Mouse (Mus musculus) myocyte (in vitro differentiated cells): ENCODE data around the gene Ngp. TPM values are rescaled to one million over a fixed set of nuclear protein-coding genes. Genes with fewer than 3 reads are reported as not detected.

Source experiments
- H3K27me3 ChIP-seq: one replicate; pipeline ENCODE4 v1.6.1; 2011; ENCODE audit not compliant: control insufficient read depth, insufficient read depth, insufficient read length
- H3K36me3 ChIP-seq: one replicate; pipeline ENCODE4 v1.6.1; 2011; ENCODE audit not compliant: control insufficient read depth, insufficient read depth
- H3K4me2 ChIP-seq: one replicate; pipeline ENCODE4 v1.6.1; 2011; ENCODE audit warnings: low read depth, control low read depth
- H3K4me3 ChIP-seq: one replicate; pipeline ENCODE4 v1.5.1; 2011; ENCODE audit warnings: mild to moderate bottlenecking, control low read depth, moderate library complexity
- H3K79me2 ChIP-seq: one replicate; pipeline ENCODE4 v1.6.1; 2011; ENCODE audit not compliant: control insufficient read depth, insufficient read depth
- H3ac ChIP-seq: one replicate; pipeline ENCODE4 v1.6.1; 2011; ENCODE audit not compliant: control insufficient read depth, insufficient read length
- CEBPB ChIP-seq: IDR thresholded peaks from 2 replicates; pipeline ENCODE4 v1.6.1; 2011; ENCODE audit warnings: mild to moderate bottlenecking, moderate library complexity; ENCODE audit not compliant: poor library complexity, insufficient read depth, severe bottlenecking
- E2F4 ChIP-seq: IDR thresholded peaks from one replicate; pipeline ENCODE4 v1.6.1; 2011; ENCODE audit warnings: mild to moderate bottlenecking, control low read depth, moderate library complexity; ENCODE audit not compliant: insufficient read depth
- MAX ChIP-seq: IDR thresholded peaks from one replicate; pipeline ENCODE4 v1.6.1; 2011; ENCODE audit warnings: low read depth, mild to moderate bottlenecking, control low read depth
- MYOD1 ChIP-seq, 3 experiments: IDR thresholded peaks; one replicate each; pipeline ENCODE4 v1.6.1; 2011; ENCODE audit warnings: control low read depth in 2 of 3, low read depth in 2 of 3, mild to moderate bottlenecking in 2 of 3, moderate library complexity in 1 of 3; ENCODE audit not compliant: insufficient read length in 2 of 3, control insufficient read depth in 1 of 3
- MYOG ChIP-seq, 3 experiments: IDR thresholded peaks; one replicate each; pipeline ENCODE4 v1.6.1; 2011; ENCODE audit warnings: control low read depth in 2 of 3, low read depth in 2 of 3, mild to moderate bottlenecking in 2 of 3; ENCODE audit not compliant: insufficient read length in 2 of 3, control insufficient read depth in 1 of 3, insufficient read depth in 1 of 3
- POLR2A ChIP-seq: IDR thresholded peaks from one replicate; pipeline ENCODE4 v1.6.1; 2011; ENCODE audit warnings: low read depth, mild to moderate bottlenecking, control low read depth, moderate library complexity; ENCODE audit not compliant: insufficient read length
- POLR2AphosphoS2 ChIP-seq: IDR thresholded peaks from one replicate; pipeline ENCODE4 v1.6.1; 2011; ENCODE audit warnings: low read depth, control low read depth; ENCODE audit not compliant: insufficient read length
- REST ChIP-seq: IDR thresholded peaks from one replicate; pipeline ENCODE4 v1.6.1; 2011; ENCODE audit warnings: mild to moderate bottlenecking, control low read depth, moderate library complexity; ENCODE audit not compliant: insufficient read depth, insufficient read length
- SRF ChIP-seq: IDR thresholded peaks from one replicate; pipeline ENCODE4 v1.6.1; 2011; ENCODE audit warnings: low read depth; ENCODE audit not compliant: control insufficient read depth, insufficient read length
- TCF12 ChIP-seq: IDR thresholded peaks from one replicate; pipeline ENCODE4 v1.6.1; 2011; ENCODE audit warnings: mild to moderate bottlenecking, control low read depth; ENCODE audit not compliant: poor library complexity, insufficient read depth, severe bottlenecking
- TCF3 ChIP-seq: IDR thresholded peaks from one replicate; pipeline ENCODE4 v1.6.1; 2011; ENCODE audit warnings: low read depth, control low read depth; ENCODE audit not compliant: insufficient read length
- USF1 ChIP-seq: IDR thresholded peaks from one replicate; pipeline ENCODE4 v1.6.1; 2011; ENCODE audit warnings: low read depth, mild to moderate bottlenecking, control low read depth, moderate library complexity
- polyA plus RNA-seq: library from polyadenylated mRNA; unstranded; fragments of >200 nt; fragmentation: generic; extraction: Trizol; gene quantifications from one replicate; pipeline ENCODE4 v1.2.1, GENCODE M21; 2012; ENCODE audit warnings: missing spikeins

The Ngp gene
- polyA plus RNA-seq, 1 experiment = not detected

DNA sequence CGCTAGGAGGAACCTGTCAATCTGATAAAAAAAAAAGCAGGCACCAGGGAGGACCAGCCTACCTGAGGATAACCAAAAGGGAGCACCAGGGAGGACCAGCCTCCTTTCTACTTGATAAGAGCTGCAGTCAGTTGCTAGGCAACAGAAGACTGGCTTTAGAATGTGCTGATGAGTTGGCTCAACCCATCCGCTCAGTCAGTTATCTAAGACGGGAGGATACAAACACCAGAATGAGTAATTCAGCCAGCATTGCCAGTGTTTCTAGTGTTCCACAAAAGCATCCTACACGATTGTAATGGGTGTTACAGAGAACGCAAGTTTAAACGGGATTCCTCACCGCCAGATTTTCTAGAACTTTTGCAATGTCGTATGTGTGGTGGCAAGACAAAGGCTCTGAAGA lies 11.7 kb downstream of the Ngp start:
- no peaks in the 10 kb centered on the region for H3K36me3 ChIP-seq
- H3K79me2 ChIP-seq = no peaks in the 10 kb centered on the region
- TF ChIP-seq CEBPB (no peak), REST (no peak), MAX (no peak), POLR2A (no peak)
- no peaks in the 10 kb centered on the region for H3K27me3 ChIP-seq
- H3K4me2 ChIP-seq = no peak overlapping the region
- H3ac ChIP-seq = no peak overlapping the region
- H3K4me3 ChIP-seq = no peak overlapping the region

DNA sequence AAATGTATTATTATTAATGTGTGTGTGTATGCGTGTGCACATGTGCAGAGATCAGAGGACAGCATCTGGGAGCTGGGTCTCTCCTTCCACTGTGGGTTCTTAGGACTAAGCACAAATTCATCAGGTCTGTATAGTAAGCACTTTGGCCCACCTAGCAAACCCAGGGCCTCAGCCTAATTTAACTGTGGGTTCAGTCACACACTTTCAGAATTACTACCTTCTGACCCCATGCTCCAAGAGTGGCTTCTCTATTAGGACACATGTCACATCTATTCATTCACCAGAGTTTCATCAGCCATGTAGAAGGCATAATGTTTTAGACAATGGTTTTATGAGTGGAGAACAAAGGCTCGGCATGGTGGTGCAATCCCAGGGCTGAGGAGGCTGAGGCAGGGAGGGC lies 13.5 kb downstream of the Ngp start:
- no peaks in the 10 kb centered on the region for H3K27me3 ChIP-seq
- H3K79me2 ChIP-seq = no peaks in the 10 kb centered on the region
- no peak overlapping the region for H3ac ChIP-seq
- H3K36me3 ChIP-seq = no peaks in the 10 kb centered on the region
- no peak overlapping the region for H3K4me3 ChIP-seq
- no peak overlapping the region for H3K4me2 ChIP-seq
- no peak for TF ChIP-seq MAX
- no peak for TF ChIP-seq SRF
- no peak for TF ChIP-seq POLR2AphosphoS2
- TF ChIP-seq TCF12 = no peak
- TF ChIP-seq MYOG (IDR thresholded peaks at IDR 0.05; ENCODE audit: control insufficient read depth in 1 of 3, insufficient read depth in 1 of 3, insufficient read length in 2 of 3, low read depth in 2 of 3) = no peak
- TF ChIP-seq E2F4 = no peak
- no peak for TF ChIP-seq MYOD1 (IDR thresholded peaks at IDR 0.05; ENCODE audit: control insufficient read depth in 1 of 3, insufficient read length in 2 of 3, low read depth in 2 of 3)
- TF ChIP-seq USF1 = no peak
- no peak for TF ChIP-seq POLR2A
- TF ChIP-seq CEBPB = no peak
- TF ChIP-seq TCF3 = no peak
- no peak for TF ChIP-seq REST

DNA sequence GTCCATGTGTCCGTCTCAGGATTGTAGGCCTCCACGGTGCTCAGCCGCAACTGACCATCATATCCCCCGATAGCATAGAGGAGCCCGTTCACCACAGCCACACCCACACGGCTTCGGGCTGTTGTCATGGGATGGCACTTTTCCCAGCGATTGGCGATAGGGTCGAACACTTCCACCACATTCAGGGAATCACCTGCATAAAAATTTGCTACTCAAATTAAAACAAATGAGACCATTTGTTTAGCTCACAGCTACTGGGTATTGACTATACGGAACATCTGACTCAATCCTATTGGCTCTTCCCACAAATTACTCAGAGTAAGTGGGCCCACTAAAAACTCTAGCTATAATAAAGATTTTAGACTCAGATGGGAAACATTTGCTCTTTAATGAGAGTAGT lies 16.5 kb downstream of the Ngp start:
- no peaks in the 10 kb centered on the region for H3K36me3 ChIP-seq

DNA sequence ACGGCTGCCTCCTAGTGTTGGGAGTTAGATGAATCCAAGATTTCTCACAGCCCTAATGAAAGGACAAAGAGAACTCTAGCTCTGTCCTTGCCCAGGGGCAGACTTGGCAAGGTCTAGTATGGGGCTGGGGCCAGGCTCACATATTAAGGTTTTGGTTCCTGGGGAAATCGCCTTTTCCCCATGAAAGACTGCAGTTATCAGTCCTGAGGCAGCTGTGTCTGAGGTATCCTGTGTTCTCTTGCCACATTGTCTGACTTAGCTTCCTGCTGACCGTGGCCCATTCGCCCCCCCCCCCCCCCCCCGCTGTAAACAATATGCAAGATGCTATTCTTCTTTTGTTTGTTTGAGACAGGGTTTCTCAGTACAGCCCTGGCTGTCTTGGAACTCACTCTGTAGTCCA lies 20.5 kb downstream of the Ngp start:
- Histone ChIP-seq H3ac (no peak overlapping the region), H3K79me2 (no peaks in the 10 kb centered on the region), H3K4me3 (no peak overlapping the region), H3K4me2 (no peak overlapping the region), H3K27me3 (no peaks in the 10 kb centered on the region), H3K36me3 (no peaks in the 10 kb centered on the region)
- TF ChIP-seq MAX (no peak), USF1 (no peak), E2F4 (no peak), CEBPB (no peak), POLR2AphosphoS2 (no peak), REST (no peak), TCF3 (no peak), MYOG (IDR thresholded peaks at IDR 0.05; ENCODE audit: control insufficient read depth in 1 of 3, insufficient read depth in 1 of 3, insufficient read length in 2 of 3, low read depth in 2 of 3) (no peak), TCF12 (no peak), POLR2A (no peak), SRF (no peak), MYOD1 (IDR thresholded peaks at IDR 0.05; ENCODE audit: control insufficient read depth in 1 of 3, insufficient read length in 2 of 3, low read depth in 2 of 3) (no peak)

More for the DNA sequence above, 16.5 kb downstream of the Ngp start:
- TF ChIP-seq REST (no peak), POLR2A (no peak), SRF (no peak), POLR2AphosphoS2 (no peak), E2F4 (no peak), MYOD1 (IDR thresholded peaks at IDR 0.05; ENCODE audit: control insufficient read depth in 1 of 3, insufficient read length in 2 of 3, low read depth in 2 of 3) (no peak), CEBPB (no peak), TCF12 (no peak), USF1 (no peak), MYOG (IDR thresholded peaks at IDR 0.05; ENCODE audit: control insufficient read depth in 1 of 3, insufficient read depth in 1 of 3, insufficient read length in 2 of 3, low read depth in 2 of 3) (no peak), TCF3 (no peak), MAX (no peak)
- Histone ChIP-seq H3K4me2 (no peak overlapping the region), H3ac (no peak overlapping the region), H3K79me2 (no peaks in the 10 kb centered on the region), H3K4me3 (no peak overlapping the region), H3K27me3 (no peaks in the 10 kb centered on the region)

DNA sequence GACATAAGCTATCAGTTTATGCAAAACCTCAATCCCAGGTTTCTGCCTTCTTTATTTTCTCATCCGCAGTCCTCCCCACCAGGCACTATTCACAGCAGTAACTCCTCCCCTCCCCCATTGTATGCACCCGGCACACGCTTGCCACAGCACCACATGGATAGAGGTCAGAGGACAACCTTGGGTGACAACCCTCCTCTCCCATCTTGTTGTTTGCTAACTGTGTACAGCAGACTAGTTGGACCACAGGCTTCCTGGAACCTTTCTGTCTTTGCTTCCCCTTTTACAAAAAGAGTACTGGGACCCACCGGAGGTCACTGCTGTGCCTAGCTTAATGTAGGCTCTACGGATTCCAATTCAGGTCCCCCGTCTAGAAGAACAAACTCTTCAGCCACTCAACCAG lies 21.0 kb downstream of the Ngp start:
- no peaks in the 10 kb centered on the region for H3K36me3 ChIP-seq
- TF ChIP-seq REST (no peak), TCF12 (no peak), POLR2AphosphoS2 (no peak), CEBPB (no peak), MAX (no peak), POLR2A (no peak), SRF (no peak), MYOD1 (IDR thresholded peaks at IDR 0.05; ENCODE audit: control insufficient read depth in 1 of 3, insufficient read length in 2 of 3, low read depth in 2 of 3) (no peak), E2F4 (no peak), TCF3 (no peak), USF1 (no peak), MYOG (IDR thresholded peaks at IDR 0.05; ENCODE audit: control insufficient read depth in 1 of 3, insufficient read depth in 1 of 3, insufficient read length in 2 of 3, low read depth in 2 of 3) (no peak)
- H3K79me2 ChIP-seq = no peaks in the 10 kb centered on the region
- no peak overlapping the region for H3K4me3 ChIP-seq
- no peak overlapping the region for H3ac ChIP-seq
- H3K27me3 ChIP-seq = no peaks in the 10 kb centered on the region
- H3K4me2 ChIP-seq = no peak overlapping the region
